Mouse (Mus musculus) right cerebral cortex, postnatal 14 days (tissue): Measurements from ENCODE around the gene Ear10.
"Not testable (repeated sequence)": the region's sequence is repeated elsewhere in the genome, so short reads cannot be mapped to it uniquely, and the experiment has no call there.

Experiments
- DNase-seq: peaks from one replicate; pipeline ENCODE4 v3.0.0; 2022

Gene Ear10

DNA sequence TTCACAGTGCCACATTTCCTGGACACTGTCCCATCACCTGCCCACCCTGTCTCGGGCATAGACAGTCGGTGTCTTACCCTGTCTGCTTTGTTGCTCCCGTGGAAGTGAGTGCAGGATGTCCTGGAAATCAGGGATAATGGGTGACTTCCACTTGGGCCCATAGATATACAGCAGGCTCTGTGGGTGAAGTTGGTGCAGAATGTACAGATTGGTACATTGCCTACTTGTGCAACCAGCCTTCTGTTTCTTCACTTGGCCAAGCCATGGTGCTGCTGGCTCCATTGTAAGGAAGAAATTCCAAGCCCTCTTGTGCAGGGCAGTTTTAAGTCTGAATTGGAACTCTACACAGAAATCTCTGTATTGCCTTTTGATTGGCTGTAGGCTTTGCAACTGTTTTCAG lies at the start of gene Ear10:
Gene Ear10 (minus strand): TSS at position 101 of the 400 bp plus-strand sequence.
- DNase-seq: not testable (repeated sequence)

DNA sequence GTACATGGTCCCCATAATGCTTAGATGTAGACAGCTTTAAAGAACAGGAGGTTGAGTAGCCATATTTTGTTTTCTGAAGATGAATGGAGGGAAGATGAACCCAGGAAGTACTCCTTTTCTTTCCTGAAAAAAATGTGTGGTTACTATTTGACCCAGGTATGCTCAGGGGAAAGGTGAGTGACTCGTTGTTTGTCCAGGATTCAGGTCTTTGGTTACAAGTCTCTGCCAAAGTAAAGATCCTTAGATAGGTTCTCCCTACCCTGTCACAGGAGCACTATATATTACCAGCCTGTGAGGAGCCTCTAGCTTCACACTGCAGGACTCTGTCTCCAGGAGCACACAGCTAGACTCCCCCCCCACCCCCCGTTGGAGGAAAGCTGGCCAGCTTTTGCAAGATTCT lies 33.4 kb upstream of the Ear10 start, which contains the start of gene Ang5:
Gene Ang5 (plus strand): TSS at position 301 of the 400 bp plus-strand sequence.
- DNase-seq: not testable (repeated sequence)

DNA sequence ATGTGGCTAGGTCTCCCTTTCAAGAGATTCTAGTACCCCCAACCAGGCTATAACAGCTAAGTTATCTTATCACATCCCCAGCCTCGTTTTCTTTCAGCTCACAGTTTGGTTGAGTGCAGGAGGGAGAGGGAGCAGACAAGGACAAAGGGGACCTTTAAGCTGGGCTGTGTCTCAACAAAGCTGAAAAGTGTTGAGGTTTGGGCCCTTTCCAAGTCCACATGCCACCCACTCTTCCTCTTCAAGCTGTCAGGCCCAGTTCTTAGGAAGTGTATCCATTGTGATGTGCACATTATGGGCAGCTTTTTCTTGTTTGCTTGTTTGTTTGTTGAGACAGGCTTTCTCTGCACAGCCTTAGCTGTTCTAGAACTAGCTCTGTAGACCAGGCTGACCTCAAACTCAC lies 31.7 kb upstream of the Ear10 start:
- DNase-seq: not testable (repeated sequence)

DNA sequence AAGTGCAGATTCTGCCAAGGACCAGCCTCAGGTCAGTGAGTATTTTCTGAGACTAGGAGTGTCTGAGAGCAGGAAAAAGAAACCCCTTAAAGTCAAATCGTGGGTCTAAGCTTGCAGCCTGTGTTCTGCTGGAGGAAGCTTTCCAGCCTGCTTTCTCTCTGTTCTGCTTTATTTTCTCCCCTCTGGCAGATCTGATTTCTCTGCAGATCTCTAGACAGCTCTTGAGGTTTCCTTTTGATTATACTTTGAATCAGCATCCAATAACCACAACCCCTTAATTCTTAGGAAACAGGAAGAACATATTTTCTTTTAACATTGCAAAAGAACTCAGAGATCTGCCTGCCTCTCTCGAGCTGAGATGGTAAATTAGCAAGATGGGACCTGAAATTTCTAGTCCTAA lies 30.0 kb upstream of the Ear10 start:
- not testable (repeated sequence) for DNase-seq

DNA sequence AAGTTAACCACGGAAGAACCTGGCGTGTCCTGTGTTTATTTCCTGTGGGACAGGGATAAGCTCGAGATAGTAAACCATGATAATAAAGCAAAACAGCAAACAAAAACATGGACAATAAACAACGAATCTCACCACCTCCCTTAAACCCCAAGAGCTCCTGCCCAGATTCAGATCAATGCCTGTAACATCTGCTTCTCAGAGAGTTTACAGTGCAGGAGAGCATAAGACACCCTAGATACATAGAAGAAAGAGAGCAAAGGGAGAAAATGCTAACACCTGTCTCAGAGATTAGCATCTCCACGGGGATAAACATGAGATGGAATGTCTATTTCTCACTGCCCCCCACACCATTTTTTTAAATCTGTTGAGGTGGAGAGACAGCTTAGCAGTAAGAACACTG lies 10.0 kb upstream of the Ear10 start:
- DNase-seq: not testable (repeated sequence)

DNA sequence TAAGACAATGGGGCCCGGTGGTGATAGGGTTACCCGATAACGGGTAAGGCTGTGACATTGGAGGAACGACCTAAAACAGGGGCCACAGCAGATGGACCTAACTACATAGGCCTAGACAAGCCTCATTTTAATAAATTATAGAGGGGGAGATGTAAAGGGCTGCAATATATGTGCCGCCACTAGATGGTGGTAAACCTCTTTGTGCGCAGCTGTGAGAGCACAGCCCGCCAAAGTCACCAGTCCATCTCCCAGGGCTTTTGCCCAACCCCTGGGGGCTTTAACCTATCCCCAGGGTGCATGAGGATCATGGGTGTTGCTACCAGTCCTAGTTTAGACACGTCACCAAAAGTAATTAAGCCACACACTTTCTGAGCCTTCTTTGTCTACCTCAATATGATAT lies 9.6 kb upstream of the Ear10 start:
- peak; percentile 31 for DNase-seq

DNA sequence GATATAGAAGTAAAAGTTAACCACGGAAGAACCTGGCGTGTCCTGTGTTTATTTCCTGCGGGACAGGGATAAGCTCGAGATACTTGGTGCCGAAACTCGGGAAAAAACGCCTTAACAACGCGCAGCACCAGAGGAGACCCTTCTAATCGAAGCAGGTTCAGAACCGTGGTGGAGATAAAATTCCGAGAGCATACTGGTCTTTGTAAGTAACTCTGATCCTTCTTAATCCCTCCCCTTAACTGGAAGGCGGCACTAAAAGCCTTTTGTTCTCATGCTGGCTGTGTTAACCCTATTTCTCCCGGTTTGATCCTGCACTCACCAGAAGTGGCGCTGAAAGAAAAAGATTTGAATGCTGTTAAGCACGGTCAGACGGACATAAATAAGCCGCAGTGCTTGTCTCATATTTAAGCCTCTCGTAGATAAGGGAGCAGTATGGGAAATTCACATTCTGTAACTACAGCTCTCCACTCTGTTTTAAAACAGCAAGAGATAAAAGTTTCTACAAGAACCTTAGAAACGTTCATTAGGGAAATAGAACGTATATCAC lies 2.1 kb upstream of the Ear10 start:
- not testable (repeated sequence) for DNase-seq

DNA sequence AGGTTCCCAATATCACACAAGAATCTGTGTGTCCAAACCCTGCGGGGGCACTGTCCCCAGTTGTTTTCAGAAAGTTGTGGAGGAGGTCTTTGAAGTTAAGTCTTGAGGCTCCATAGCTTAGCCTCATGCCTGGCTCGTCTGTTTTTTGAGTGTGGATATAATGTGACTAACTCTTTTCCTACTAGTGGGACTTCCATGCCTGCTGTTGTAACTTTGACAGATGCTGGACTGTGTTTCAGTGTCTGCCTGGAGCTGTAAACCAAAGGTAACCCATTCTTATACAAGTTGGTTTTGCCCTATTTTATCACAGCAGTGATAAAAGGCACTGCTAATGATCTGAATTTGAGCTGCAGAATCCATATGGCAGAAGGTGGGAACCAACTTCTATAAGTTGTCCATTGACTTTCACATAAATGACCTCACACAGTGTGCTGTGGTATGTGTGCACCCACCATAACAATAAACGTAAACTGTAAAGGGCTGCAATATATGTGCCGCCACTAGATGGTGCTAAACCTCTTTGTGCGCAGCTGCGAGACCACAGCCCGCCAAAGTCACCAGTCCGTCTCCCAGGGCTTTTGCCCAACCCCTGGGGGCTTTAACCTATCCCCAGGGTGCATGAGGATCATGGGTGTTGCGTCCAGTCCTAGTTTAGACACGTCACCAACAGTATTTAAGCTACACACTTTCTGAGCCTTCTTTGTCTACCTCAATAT lies 1.5 kb upstream of the Ear10 start, which contains the start of gene Gm8113:
Gene Gm8113 (plus strand): TSS at position 703 of the 716 bp plus-strand sequence.
- peak; percentile 56 for DNase-seq

DNA sequence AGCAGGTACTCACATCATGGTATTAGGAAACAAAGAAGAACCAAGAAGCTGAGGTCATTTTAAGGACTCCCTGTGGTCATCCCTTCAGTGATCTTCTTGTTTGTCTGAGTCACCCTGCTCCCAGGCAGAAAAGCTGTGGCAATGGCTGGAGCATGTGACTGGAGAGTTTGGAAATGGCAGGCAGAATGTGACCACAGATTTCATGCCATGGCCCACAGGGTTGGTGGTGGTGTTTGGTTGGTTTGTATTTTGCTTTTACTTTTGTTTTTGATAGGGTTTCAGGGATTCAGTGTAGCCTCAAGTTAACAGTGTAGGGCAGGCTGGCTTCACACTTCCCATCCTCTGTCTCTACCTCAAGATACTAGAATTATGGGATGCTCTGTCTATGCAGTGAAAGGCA lies 5.1 kb downstream of the Ear10 start:
- DNase-seq: not testable (repeated sequence)

DNA sequence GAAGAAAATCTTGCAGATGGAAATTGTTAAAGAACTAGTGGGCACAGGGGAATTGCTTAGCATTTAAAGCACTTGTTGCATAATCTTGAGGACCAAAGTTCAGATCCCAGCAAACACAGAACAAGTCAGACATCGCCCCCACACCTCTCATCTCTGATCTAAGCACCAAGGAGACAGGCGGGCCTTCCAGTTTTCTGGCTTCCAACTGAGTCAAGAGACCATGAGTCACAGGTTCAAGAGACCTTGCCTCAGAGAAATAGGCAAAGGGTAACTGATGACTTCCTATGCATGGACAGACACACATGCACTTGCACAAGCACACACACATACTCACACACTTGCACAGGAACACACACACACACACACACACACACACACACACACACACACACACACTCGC lies 24.8 kb downstream of the Ear10 start:
- not testable (repeated sequence) for DNase-seq

DNA sequence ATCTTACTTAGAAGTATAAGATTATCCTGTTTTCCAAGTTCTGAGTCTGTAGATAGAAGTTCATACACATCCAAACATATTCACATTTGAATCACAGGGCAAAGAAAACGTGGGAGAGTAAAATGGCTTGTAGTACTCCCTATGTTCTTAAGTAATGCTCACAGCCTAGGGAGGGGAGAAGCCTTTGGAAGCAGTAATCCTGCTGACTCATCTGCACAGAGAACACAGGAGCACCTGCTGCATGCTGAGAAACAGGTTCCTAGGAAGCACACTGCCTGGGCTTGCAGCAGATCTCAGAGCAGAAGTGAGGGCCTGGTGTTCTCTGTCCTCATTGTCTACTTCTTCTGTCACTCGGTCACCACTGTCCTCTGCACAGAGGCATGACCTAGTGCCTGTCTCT lies 28.0 kb downstream of the Ear10 start:
- not testable (repeated sequence) for DNase-seq

DNA sequence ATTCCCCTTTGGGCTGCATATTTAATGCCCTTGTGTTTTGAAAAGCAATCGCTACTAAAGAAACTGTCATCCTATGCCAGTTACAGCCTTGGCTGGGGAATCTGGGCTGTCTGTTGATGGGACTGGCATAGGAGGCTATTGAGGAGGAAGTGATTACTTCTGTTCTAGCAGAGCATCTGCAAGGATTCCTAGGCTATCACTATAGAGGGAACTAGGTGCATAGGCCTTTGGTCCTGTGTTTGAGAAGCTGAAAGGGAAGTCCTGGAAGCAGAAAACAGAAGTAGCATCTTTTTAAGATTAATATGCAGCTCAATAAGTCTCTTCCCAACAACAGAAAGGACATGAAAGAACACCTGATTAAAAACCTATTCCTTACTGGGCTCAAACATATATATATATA lies 32.1 kb downstream of the Ear10 start:
- not testable (repeated sequence) for DNase-seq

DNA sequence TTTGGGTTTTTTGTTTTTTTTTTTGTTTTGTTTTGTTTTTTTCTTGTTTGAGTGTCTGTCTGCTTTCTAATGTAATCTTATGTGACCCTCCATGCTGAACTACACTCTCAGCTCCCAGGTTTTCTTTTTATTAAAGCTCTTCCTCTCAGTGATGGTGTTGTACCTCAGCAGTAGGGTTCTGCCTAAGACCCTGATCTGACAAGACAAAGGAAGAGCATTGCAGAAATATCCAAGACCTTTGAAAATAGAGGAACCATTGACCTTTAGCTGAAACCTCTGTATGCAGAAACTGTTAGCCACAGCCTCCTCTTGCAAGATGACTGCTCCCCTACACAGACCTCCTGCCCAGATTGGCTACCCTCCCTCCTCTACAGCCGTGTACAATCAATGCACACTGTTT lies 37.1 kb downstream of the Ear10 start:
- DNase-seq: not testable (repeated sequence)

DNA sequence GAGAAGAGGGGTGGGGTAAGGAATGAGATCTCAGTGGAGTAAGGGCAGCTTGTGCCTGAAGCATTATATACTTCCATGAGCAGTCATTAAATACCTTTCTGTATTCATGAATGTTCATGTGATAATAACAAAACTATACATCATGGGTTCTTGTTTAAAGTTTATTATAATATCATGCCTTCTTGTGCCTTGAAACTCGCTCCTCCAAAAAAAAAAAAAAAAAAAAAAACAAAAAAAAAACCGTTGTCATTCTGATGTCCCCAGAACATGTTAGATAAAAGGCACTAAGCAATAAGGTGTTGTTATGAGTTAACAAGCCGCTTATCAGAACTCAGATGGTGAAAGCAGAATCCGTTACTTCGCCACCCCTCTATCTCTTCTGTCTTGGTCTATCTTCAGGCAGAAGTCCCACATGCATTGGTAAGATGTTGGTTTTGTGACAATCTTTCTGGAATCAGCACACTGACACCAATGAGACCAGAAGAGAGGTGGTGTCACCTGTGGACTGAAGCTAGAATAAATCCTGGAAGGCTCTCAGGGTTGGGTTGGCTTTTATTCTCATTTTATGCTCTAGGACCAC lies 43.3 kb downstream of the Ear10 start:
- DNase-seq: not testable (repeated sequence)

DNA sequence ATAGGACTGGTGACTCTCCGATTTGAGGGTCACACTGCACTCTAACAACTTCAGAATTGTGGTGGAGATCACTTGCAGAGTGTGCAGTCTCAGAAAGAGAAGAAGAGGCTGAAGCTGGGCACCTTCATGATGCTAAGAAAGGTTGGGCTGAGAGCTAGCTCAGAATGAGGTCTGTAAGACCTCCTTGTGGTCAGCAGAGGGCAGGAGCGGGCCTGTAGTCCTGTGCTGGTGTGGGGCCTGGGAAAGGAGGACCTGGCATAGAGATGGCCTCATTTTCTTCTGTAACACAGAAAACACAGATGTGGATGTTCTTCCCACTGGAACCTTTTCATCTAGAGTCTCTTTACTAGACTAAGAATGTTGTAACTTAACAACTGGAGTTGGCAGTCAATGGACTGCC lies 45.6 kb downstream of the Ear10 start:
- DNase-seq: not testable (repeated sequence)

DNA sequence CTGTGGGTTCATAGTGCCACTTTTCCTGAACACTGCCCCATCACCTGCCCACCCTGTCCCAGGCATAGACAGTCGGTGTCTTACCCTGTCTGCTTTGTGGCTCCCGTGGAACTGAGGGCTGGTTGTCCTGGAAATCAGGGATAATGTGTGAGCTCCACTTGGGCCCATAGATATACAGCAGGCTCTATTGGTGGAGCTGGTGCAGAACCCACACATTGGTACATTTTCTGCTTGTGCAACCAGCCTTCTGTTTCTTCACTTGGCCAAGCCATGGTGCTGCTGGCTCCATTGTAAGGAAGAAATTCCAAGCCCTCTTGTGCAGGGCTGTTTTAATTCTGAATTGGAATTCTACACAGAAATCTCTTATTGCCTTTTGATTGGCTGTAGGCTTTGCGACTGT lies 47.9 kb downstream of the Ear10 start, which contains the start of gene Ear1:
Gene Ear1 (minus strand): TSS at position 101 of the 400 bp plus-strand sequence.
- not testable (repeated sequence) for DNase-seq

DNA sequence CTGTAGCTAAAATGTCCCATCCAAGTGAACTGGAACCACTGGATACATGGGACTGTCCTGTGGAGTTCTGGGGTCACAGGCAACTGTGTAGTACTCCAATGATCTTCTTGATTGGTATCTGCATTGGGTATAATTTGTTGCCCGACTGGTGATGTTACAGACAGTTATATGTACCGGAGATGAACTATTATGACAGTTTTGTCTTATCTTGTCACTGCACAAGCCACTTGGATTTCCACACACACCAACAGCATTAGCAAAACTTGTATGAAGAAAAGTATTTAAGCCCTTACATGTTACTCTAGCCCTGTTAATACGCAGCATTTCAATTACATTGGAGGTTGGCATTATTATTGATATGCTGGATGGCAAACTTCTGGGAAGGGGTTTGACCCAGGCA lies 48.5 kb downstream of the Ear10 start:
- not testable (repeated sequence) for DNase-seq
